Mouse (Mus musculus): ENCODE measurements around the gene Furin. TPM values are rescaled to one million over a fixed set of nuclear protein-coding genes. Genes with fewer than 3 reads are reported as not detected.
"Not testable (repeated sequence)": the region's sequence is repeated elsewhere in the genome, so short reads cannot be mapped to it uniquely, and the experiment has no call there.

The Furin gene
- total RNA-seq, 2 experiments from 2014 or later, result 39.4 to 40.6 TPM

DNA sequence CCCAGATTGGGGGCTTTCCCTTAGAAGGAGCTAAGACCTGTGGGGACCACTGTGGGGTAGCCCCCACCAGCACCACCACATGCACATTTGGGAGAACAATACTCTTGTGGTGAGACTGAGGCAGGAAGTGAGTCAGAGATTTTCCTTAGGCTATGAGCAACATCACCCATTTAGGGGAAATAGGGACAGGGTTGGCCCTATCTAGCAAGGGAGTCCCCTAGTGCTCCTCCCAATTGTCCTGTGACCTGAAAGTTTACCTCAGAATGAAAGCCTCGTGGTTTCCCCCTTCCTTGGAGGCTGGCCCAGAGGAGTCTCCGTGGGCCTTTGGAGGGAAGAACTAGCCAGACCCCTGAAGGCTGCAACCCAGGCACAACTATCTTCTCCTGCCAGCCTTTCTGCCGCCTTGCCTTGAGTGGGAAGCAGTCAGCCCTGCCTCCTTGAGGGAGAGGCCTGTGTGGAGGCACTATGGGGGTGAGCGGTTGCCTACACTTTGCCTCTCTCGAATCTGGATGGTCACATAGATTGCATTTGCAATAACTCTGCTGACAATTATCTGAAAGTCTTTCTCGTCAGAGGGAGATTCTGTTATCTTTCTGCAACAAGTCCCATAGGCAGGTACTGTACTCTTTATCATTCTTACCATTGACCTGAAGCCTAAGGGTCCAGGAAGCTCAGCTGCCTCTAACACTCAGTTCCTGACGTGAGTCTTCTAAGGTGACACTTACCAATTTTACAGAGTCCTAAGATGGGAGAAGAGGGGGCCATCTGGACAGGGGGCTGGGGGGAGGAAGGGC lies 938 bp downstream of the Furin start:
- no peak for DNase-seq (ENCODE audit: low spot score in 2 of 2)
- no peak overlapping the region for H3K4me3 ChIP-seq
- no peak for TF ChIP-seq CTCF (conservative IDR thresholded peaks at IDR 0.05)
- H3K27ac ChIP-seq, result peak overlapping the region; percentile 95

GRCm38 (mm10) chr7:80403551-80403950 lies 1.7 kb downstream of the Furin start:
- no peak for DNase-seq (ENCODE audit: low spot score in 2 of 2)
- peak overlapping the region; percentile 95 for H3K27ac ChIP-seq
- no peak for TF ChIP-seq CTCF (conservative IDR thresholded peaks at IDR 0.05)
- H3K4me3 ChIP-seq, result peak overlapping the region; percentile 70

DNA sequence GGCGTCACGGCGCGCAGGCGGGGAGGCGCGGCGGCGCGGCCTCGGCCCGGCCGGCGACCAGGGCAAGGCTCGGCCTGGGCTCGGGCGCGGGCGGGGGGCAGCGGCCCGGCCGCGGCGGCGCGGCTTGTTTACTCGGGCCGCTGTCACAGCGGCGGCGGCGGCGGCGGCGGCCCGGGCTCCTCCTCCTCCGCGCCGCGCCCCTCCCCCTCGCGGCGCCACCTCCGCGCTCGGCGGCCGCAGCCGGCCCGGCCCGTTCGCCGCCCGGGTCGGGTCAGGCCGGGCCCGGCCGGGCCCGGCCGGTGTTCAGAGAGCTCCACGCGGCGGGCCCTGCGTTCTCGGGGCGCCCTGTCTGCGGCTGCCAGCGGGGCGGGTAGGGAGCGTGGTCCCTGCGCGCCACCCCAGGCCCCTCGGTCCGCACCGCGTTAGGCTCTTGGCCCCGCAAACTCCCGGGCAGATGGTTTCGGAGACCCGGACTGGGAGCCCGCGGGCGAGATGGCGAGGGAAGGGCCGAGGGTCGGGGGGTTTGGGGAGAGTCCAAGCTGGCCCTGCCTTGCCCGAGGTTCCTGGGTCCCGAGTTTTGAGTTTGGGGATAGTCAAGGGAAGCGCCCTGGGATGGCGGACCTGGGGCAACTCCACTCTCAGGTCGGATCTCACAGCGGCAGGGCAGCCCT lies 2.5 kb downstream of the Furin start:
- DNase-seq (ENCODE audit: low spot score in 2 of 2), result peak in 1 of 2 experiments; percentile 53
- no peak for TF ChIP-seq CTCF (conservative IDR thresholded peaks at IDR 0.05)
- Histone ChIP-seq H3K27ac (peak overlapping the region; percentile 95), H3K4me3 (peak overlapping the region; percentile 70)

GRCm38 (mm10) chr7:80401860-80402641 lies 3.2 kb downstream of the Furin start:
- no peak for DNase-seq (ENCODE audit: low spot score in 2 of 2)
- no peak for TF ChIP-seq CTCF (conservative IDR thresholded peaks at IDR 0.05)
- H3K4me3 ChIP-seq, result peak overlapping the region; percentile 63
- peak overlapping the region; percentile 94 for H3K27ac ChIP-seq

- Histone ChIP-seq H3K27ac (peak overlapping the region; percentile 94), H3K4me3 (peak overlapping the region; percentile 63)
- TF ChIP-seq CTCF (conservative IDR thresholded peaks at IDR 0.05), result no peak
- no peak for DNase-seq (ENCODE audit: low spot score in 2 of 2)
Observed at GRCm38 (mm10) chr7:80401041-80401859, 4.0 kb downstream of the Furin start.

- H3K27ac ChIP-seq, result peak overlapping the region; percentile 67; the same call in 1 of the 2 replicates
- peak overlapping the region; percentile 11; the same call in 1 of the 2 replicates for H3K4me3 ChIP-seq
- no peak for DNase-seq (ENCODE audit: low spot score in 2 of 2)
- TF ChIP-seq CTCF (conservative IDR thresholded peaks at IDR 0.05), result no peak
Observed at GRCm38 (mm10) chr7:80400571-80400970, 4.7 kb downstream of the Furin start.

GRCm38 (mm10) chr7:80400099-80400498 lies 5.1 kb downstream of the Furin start:
- H3K4me3 ChIP-seq, result peak overlapping the region; percentile 11; the same call in 1 of the 2 replicates
- DNase-seq (ENCODE audit: low spot score in 2 of 2), result no peak
- peak overlapping the region; percentile 67; the same call in 1 of the 2 replicates for H3K27ac ChIP-seq

DNA sequence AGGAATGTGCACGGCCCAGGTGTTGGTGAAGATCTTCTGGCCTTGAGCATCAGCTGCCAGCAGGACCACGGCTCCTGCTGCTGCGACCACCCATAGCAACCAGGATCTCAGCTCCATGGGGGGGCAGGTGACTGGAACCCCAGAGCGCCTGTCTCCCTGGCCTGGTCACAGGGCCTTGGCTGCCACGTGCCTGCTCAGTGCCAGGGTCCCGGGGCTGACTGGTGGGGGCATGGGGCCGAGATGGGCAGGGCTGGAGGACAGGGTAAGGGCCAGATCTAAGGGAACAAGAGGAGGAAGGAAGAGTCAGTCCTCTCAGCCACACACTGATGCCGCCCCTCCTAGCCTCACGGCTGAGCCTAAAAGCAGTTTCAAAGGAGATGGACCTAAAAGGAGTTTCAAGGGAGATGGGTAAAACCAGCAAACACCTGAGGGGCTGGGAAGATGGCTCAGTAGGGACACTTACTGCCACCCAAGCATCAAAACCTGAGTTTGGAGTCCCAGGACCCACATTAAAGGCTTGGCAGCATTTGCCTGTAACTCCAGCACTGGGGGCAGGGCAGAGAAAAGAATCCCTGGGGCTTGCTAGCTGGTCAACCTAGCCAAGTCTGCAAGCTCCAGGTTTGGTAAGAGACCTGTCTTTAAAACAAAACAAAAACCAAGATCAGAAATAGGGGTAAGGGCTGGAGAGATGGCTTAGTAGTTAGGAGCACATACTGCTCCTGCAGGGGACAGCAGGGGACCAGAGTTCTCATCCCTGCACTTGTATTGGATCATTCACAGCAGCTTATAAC lies 6.4 kb downstream of the Furin start:
- no peak for DNase-seq (ENCODE audit: low spot score in 2 of 2)
- peak; percentile 43 for TF ChIP-seq CTCF (conservative IDR thresholded peaks at IDR 0.05)
- Histone ChIP-seq H3K4me3 (no peak overlapping the region; the same call in 1 of the 2 replicates), H3K27ac (peak overlapping the region; percentile 74)

More at GRCm38 (mm10) chr7:80400099-80400498, 5.1 kb downstream of the Furin start:
- peak; percentile 11; the same call in 1 of the 2 replicates for TF ChIP-seq CTCF (conservative IDR thresholded peaks at IDR 0.05)

DNA sequence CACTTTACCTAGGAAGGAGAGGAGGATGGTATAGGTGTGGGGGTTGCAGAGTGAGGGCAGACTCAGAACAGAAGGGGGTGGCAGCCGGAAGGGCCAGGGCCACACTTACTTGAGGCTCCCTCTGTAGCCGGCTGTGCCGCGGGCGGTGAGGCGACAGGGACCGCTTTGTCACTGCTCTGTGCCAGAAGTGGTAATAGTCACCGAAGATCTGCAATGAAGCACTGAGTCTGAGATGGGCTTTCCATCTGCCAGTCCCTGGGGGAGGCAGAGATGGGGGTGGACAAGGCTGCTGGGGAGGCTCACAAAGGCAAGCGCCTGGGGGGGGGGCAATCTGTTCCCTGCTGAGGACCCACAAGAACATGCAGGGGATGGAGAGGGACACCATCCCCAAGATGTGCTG lies 7.2 kb downstream of the Furin start:
- TF ChIP-seq CTCF (conservative IDR thresholded peaks at IDR 0.05), result no peak
- H3K4me3 ChIP-seq, result no peak overlapping the region
- peak overlapping the region; percentile 74; the same call in 1 of the 2 replicates for H3K27ac ChIP-seq
- peak; percentile 56 to 58 for DNase-seq (ENCODE audit: low spot score in 2 of 2)

GRCm38 (mm10) chr7:80396427-80396826 lies 8.8 kb downstream of the Furin start:
- not testable (repeated sequence) for H3K4me3 ChIP-seq; H3K27ac ChIP-seq; DNase-seq (ENCODE audit: low spot score in 2 of 2)
- peak; percentile 63 for TF ChIP-seq CTCF (conservative IDR thresholded peaks at IDR 0.05)

DNA sequence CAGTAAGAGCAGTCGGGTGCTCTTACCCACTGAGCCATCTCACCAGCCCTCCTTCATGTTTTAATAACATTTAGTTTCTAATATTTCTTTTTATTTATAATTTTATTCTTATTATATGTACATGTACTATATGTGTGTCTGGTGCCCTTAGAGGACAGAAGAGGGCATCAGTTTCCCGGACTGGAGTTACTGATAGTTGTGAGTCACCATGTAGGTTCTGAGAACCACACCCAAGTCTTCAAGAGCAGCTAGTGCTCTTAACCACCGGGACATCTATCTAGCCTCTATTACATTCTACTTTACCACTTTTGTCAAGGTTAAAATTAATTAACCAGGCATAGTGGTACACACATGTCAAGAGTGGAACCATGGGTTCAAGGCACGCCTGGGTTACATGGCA lies 10.6 kb downstream of the Furin start:
- DNase-seq (ENCODE audit: low spot score in 2 of 2), result no peak
- no peak overlapping the region for H3K4me3 ChIP-seq
- no peak for TF ChIP-seq CTCF (conservative IDR thresholded peaks at IDR 0.05)
- no peak overlapping the region for H3K27ac ChIP-seq

Data from layer of hippocampus, adult 2 months (tissue).